Mouse (Mus musculus): ENCODE results near the gene Gm3106.
"Not testable (repeated sequence)": the region's sequence is repeated elsewhere in the genome, so short reads cannot be mapped to it uniquely, and the experiment has no call there.

Gene Gm3106

DNA sequence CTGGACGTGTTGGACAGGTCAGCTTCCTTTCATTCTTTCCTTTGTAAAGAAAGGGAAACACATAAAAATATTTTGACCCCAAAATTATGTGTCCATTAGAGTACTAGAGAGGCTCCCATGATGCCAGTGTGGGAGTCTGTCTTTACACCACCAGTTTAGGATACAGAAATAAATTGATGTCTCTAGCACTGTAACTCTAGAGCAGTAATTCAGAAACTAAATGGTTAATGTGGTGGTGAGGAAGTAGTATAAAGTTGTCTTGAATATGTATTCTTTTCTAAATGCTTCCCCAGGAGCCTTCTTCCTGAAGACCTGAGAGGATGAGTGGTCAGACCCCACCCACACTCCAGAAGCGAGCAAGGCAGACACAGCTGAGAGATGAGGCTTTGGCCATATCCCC, at the start of gene Gm3106:
Gene Gm3106, plus strand, starts transcription at position 301 of the 400 bp plus-strand sequence.
- not testable (repeated sequence) for DNase-seq

All from cerebellum, adult 18-20 months (tissue).